Mouse (Mus musculus) lung, postnatal 36 days (tissue): ENCODE data around the gene Mms19.
A peak's percentile ranks its signal among the peaks of the same experiment; 100 is the strongest.

ENCODE experiments used
- DNase-seq: peaks from one replicate; pipeline ENCODE4 v3.0.0; 2022; ENCODE audit warnings: mixed read lengths

Mms19 gene

GRCm38 (mm10) chr19:41998770-41999548 lies 18.0 kb upstream of the Mms19 start:
- DNase-seq = no peak

- no peak for DNase-seq
These were observed 16.1 kb upstream of the Mms19 start for GRCm38 (mm10) chr19:41997090-41997489.

GRCm38 (mm10) chr19:41995483-41995882 lies 14.5 kb upstream of the Mms19 start:
- no peak for DNase-seq

GRCm38 (mm10) chr19:41994023-41994422 lies 13.1 kb upstream of the Mms19 start:
- DNase-seq = peak; percentile 46

- DNase-seq = peak; percentile 80
These were observed 12.5 kb upstream of the Mms19 start for GRCm38 (mm10) chr19:41993484-41993883.

GRCm38 (mm10) chr19:41992971-41993370 lies 12.0 kb upstream of the Mms19 start:
- DNase-seq = no peak

- no peak for DNase-seq
These were observed 11.0 kb upstream of the Mms19 start for GRCm38 (mm10) chr19:41991926-41992477.

GRCm38 (mm10) chr19:41989810-41990209 lies 8.9 kb upstream of the Mms19 start:
- peak; percentile 36 for DNase-seq

GRCm38 (mm10) chr19:41987206-41987605 lies 6.2 kb upstream of the Mms19 start:
- no peak for DNase-seq

GRCm38 (mm10) chr19:41985994-41986393 lies 5.0 kb upstream of the Mms19 start:
- no peak for DNase-seq

- DNase-seq = peak; percentile 45
These were observed 1.8 kb upstream of the Mms19 start for GRCm38 (mm10) chr19:41982791-41983150.

- DNase-seq = peak; percentile 40
These were observed 1.2 kb upstream of the Mms19 start for GRCm38 (mm10) chr19:41981931-41982790.

- DNase-seq = no peak
These were observed 604 bp upstream of the Mms19 start, which contains the start of gene Ubtd1 for GRCm38 (mm10) chr19:41981595-41981927. TSS of gene Ubtd1 (plus strand) at chr19:41981763.

- DNase-seq = peak; percentile 56
These were observed 537 bp downstream of the Mms19 start for GRCm38 (mm10) chr19:41980422-41980818.

GRCm38 (mm10) chr19:41973891-41974794 lies 6.8 kb downstream of the Mms19 start:
- DNase-seq = no peak

- DNase-seq = no peak
These were observed 11.3 kb downstream of the Mms19 start for GRCm38 (mm10) chr19:41969618-41970017.

GRCm38 (mm10) chr19:41953574-41953973 lies 27.4 kb downstream of the Mms19 start:
- no peak for DNase-seq

GRCm38 (mm10) chr19:41952287-41952686 lies 28.7 kb downstream of the Mms19 start:
- DNase-seq = no peak

GRCm38 (mm10) chr19:41943841-41944240 lies 37.1 kb downstream of the Mms19 start:
- no peak for DNase-seq

- DNase-seq = no peak
These were observed 42.4 kb downstream of the Mms19 start for GRCm38 (mm10) chr19:41938539-41938938.

GRCm38 (mm10) chr19:41935921-41936320 lies 45.0 kb downstream of the Mms19 start:
- DNase-seq = no peak

GRCm38 (mm10) chr19:41934124-41934523 lies 46.8 kb downstream of the Mms19 start:
- DNase-seq = no peak
